Mouse (Mus musculus): Measurements from ENCODE around the gene Spata33.
"Not testable (repeated sequence)": the region's sequence is repeated elsewhere in the genome, so short reads cannot be mapped to it uniquely, and the experiment has no call there.

Gene Spata33

GRCm38 (mm10) chr8:123233300-123233699 is 20.7 kb downstream of the Spata33 start:
- DNase-seq (ENCODE audit: low read depth): no peak

GRCm38 (mm10) chr8:123233760-123234159 is 21.1 kb downstream of the Spata33 start:
- DNase-seq (ENCODE audit: low read depth): no peak

- peak; percentile 38 for DNase-seq (ENCODE audit: low read depth)
Measured at GRCm38 (mm10) chr8:123234918-123235519, 22.4 kb downstream of the Spata33 start.

- DNase-seq (ENCODE audit: low read depth): peak; percentile 97
Measured at GRCm38 (mm10) chr8:123235520-123236497, 23.2 kb downstream of the Spata33 start, which contains the start of gene Spata2l. Gene Spata2l, minus strand, starts transcription at chr8:123236233.

GRCm38 (mm10) chr8:123239398-123239797 is 26.8 kb downstream of the Spata33 start:
- no peak for DNase-seq (ENCODE audit: low read depth)

- DNase-seq (ENCODE audit: low read depth): no peak
Measured at GRCm38 (mm10) chr8:123242107-123242923, 29.7 kb downstream of the Spata33 start.

GRCm38 (mm10) chr8:123243053-123243452 is 30.4 kb downstream of the Spata33 start:
- no peak for DNase-seq (ENCODE audit: low read depth)

- DNase-seq (ENCODE audit: low read depth): no peak
Measured at GRCm38 (mm10) chr8:123244382-123244781, 31.8 kb downstream of the Spata33 start.

GRCm38 (mm10) chr8:123245543-123245942 is 32.9 kb downstream of the Spata33 start:
- no peak for DNase-seq (ENCODE audit: low read depth)

- DNase-seq (ENCODE audit: low read depth): no peak
Measured at GRCm38 (mm10) chr8:123247748-123248147, 35.1 kb downstream of the Spata33 start.

- no peak for DNase-seq (ENCODE audit: low read depth)
Measured at GRCm38 (mm10) chr8:123248596-123248995, 36.0 kb downstream of the Spata33 start.

- no peak for DNase-seq (ENCODE audit: low read depth)
Measured at GRCm38 (mm10) chr8:123250940-123251339, 38.3 kb downstream of the Spata33 start.

- DNase-seq (ENCODE audit: low read depth): peak; percentile 21
Measured at GRCm38 (mm10) chr8:123252925-123253324, 40.3 kb downstream of the Spata33 start.

GRCm38 (mm10) chr8:123253451-123254098 is 40.9 kb downstream of the Spata33 start:
- no peak for DNase-seq (ENCODE audit: low read depth)

GRCm38 (mm10) chr8:123254099-123254885 is 41.7 kb downstream of the Spata33 start, which contains the start of the genes Zfp276 and Vps9d1:
Gene Zfp276, plus strand, starts transcription at chr8:123254195.
Gene Vps9d1, minus strand, starts transcription at chr8:123254348.
- peak; percentile 87 for DNase-seq (ENCODE audit: low read depth)

- no peak for DNase-seq (ENCODE audit: low read depth)
Measured at GRCm38 (mm10) chr8:123255170-123255569, 42.5 kb downstream of the Spata33 start.

GRCm38 (mm10) chr8:123257114-123257513 is 44.5 kb downstream of the Spata33 start:
- DNase-seq (ENCODE audit: low read depth): no peak

GRCm38 (mm10) chr8:123257593-123257992 is 45.0 kb downstream of the Spata33 start:
- not testable (repeated sequence) for DNase-seq (ENCODE audit: low read depth)

GRCm38 (mm10) chr8:123267926-123268656 is 55.5 kb downstream of the Spata33 start:
- DNase-seq (ENCODE audit: low read depth): no peak

- no peak for DNase-seq (ENCODE audit: low read depth)
Measured at GRCm38 (mm10) chr8:123271147-123271546, 58.5 kb downstream of the Spata33 start.

Measured in naive thymus-derived CD4-positive, alpha-beta T cell, adult 2 months (primary cell).